Mouse (Mus musculus): ENCODE measurements around the gene Abtb1. TPM values are rescaled to one million over a fixed set of nuclear protein-coding genes. Genes with fewer than 3 reads are reported as not detected.

Gene Abtb1
- polyA plus RNA-seq, 1 experiment from 2014 or later = 26.1 TPM

- no peaks in the 10 kb centered on the region for H3K4me1 ChIP-seq (replicated peaks; ENCODE audit: control insufficient read depth, insufficient read depth)
- TF ChIP-seq CTCF (IDR thresholded peaks at IDR 0.05; ENCODE audit: low read depth) (no peak), EP300 (optimal IDR thresholded peaks at IDR 0.05) (no peak)
- peak; percentile 44 for DNase-seq (ENCODE audit: low spot score)
Observed at GRCm38 (mm10) chr6:88873965-88874867, 32.4 kb upstream of the Abtb1 start.

GRCm38 (mm10) chr6:88872811-88873210, 31.0 kb upstream of the Abtb1 start:
- Histone ChIP-seq H3K9me3 (ENCODE audit: control insufficient read depth, low read length) (no peaks in the 10 kb centered on the region), H3K27me3 (ENCODE audit: control insufficient read depth, insufficient read depth, low read length) (no peaks in the 10 kb centered on the region), H3K4me2 (replicated peaks; ENCODE audit: low read depth) (no peak overlapping the region), H3K27ac (replicated peaks) (no peak overlapping the region), H3K36me3 (ENCODE audit: control insufficient read depth, insufficient read depth, low read length) (no peaks in the 10 kb centered on the region), H3K4me3 (ENCODE audit: low read depth, low read length) (no peak overlapping the region), H3K9ac (ENCODE audit: low read length) (no peak overlapping the region), H3K4me1 (replicated peaks; ENCODE audit: control insufficient read depth, insufficient read depth) (no peaks in the 10 kb centered on the region)
- no peak for DNase-seq (ENCODE audit: low spot score)
- 48% methylated on average over 7 of the region's 7 CpGs for WGBS
- no peak for ATAC-seq (ENCODE audit: low FRiP score, low TSS enrichment)
- TF ChIP-seq CTCF (IDR thresholded peaks at IDR 0.05; ENCODE audit: low read depth) (no peak), EP300 (optimal IDR thresholded peaks at IDR 0.05) (no peak)

More at GRCm38 (mm10) chr6:88873965-88874867, 32.4 kb upstream of the Abtb1 start:
- peak overlapping the region; percentile 68 for H3K9ac ChIP-seq (ENCODE audit: low read length)
- H3K4me3 ChIP-seq (ENCODE audit: low read depth, low read length) = peak overlapping the region; percentile 67
- peak overlapping the region; percentile 97 for H3K4me2 ChIP-seq (replicated peaks; ENCODE audit: low read depth)
- WGBS = 2% methylated on average over 67 of the region's 74 CpGs
- no peaks in the 10 kb centered on the region for H3K9me3 ChIP-seq (ENCODE audit: control insufficient read depth, low read length)
- no peaks in the 10 kb centered on the region for H3K27me3 ChIP-seq (ENCODE audit: control insufficient read depth, insufficient read depth, low read length)
- peak; percentile 48 for ATAC-seq (ENCODE audit: low FRiP score, low TSS enrichment)
- no peak overlapping the region; the same call in 1 of the 2 replicates for H3K27ac ChIP-seq (replicated peaks)
- no peaks in the 10 kb centered on the region for H3K36me3 ChIP-seq (ENCODE audit: control insufficient read depth, insufficient read depth, low read length)

- Histone ChIP-seq H3K36me3 (ENCODE audit: control insufficient read depth, insufficient read depth, low read length) (no peaks in the 10 kb centered on the region), H3K27ac (replicated peaks) (no peak overlapping the region), H3K9ac (ENCODE audit: low read length) (no peak overlapping the region), H3K4me3 (ENCODE audit: low read depth, low read length) (no peak overlapping the region), H3K4me2 (replicated peaks; ENCODE audit: low read depth) (no peak overlapping the region), H3K27me3 (ENCODE audit: control insufficient read depth, insufficient read depth, low read length) (no peaks in the 10 kb centered on the region), H3K9me3 (ENCODE audit: control insufficient read depth, low read length) (no peaks in the 10 kb centered on the region), H3K4me1 (replicated peaks; ENCODE audit: control insufficient read depth, insufficient read depth) (no peaks in the 10 kb centered on the region)
- WGBS = 30% methylated on average over 8 of the region's 8 CpGs
- DNase-seq (ENCODE audit: low spot score) (no peak), ATAC-seq (ENCODE audit: low FRiP score, low TSS enrichment) (no peak)
- no peak for TF ChIP-seq CTCF (IDR thresholded peaks at IDR 0.05; ENCODE audit: low read depth)
- TF ChIP-seq EP300 (optimal IDR thresholded peaks at IDR 0.05) = no peak
Observed at GRCm38 (mm10) chr6:88871546-88871945, 29.8 kb upstream of the Abtb1 start.

GRCm38 (mm10) chr6:88870594-88870993, 28.8 kb upstream of the Abtb1 start:
- TF ChIP-seq CTCF (IDR thresholded peaks at IDR 0.05; ENCODE audit: low read depth) (no peak), EP300 (optimal IDR thresholded peaks at IDR 0.05) (no peak)
- Histone ChIP-seq H3K36me3 (ENCODE audit: control insufficient read depth, insufficient read depth, low read length) (no peaks in the 10 kb centered on the region), H3K4me3 (ENCODE audit: low read depth, low read length) (no peak overlapping the region), H3K4me1 (replicated peaks; ENCODE audit: control insufficient read depth, insufficient read depth) (no peaks in the 10 kb centered on the region), H3K27me3 (ENCODE audit: control insufficient read depth, insufficient read depth, low read length) (no peaks in the 10 kb centered on the region), H3K9me3 (ENCODE audit: control insufficient read depth, low read length) (no peaks in the 10 kb centered on the region), H3K27ac (replicated peaks) (no peak overlapping the region), H3K9ac (ENCODE audit: low read length) (no peak overlapping the region), H3K4me2 (replicated peaks; ENCODE audit: low read depth) (no peak overlapping the region)
- 57% methylated on average over 4 of the region's 4 CpGs for WGBS
- ATAC-seq (ENCODE audit: low FRiP score, low TSS enrichment) (no peak), DNase-seq (ENCODE audit: low spot score) (no peak)

- H3K4me1 ChIP-seq (replicated peaks; ENCODE audit: control insufficient read depth, insufficient read depth) = no peaks in the 10 kb centered on the region
- no peak overlapping the region for H3K27ac ChIP-seq (replicated peaks)
- H3K9me3 ChIP-seq (ENCODE audit: control insufficient read depth, low read length) = no peaks in the 10 kb centered on the region
- peak; percentile 52 for DNase-seq (ENCODE audit: low spot score)
- no peak overlapping the region for H3K4me3 ChIP-seq (ENCODE audit: low read depth, low read length)
- H3K9ac ChIP-seq (ENCODE audit: low read length) = no peak overlapping the region
- TF ChIP-seq CTCF (IDR thresholded peaks at IDR 0.05; ENCODE audit: low read depth) (no peak), EP300 (optimal IDR thresholded peaks at IDR 0.05) (no peak)
- H3K27me3 ChIP-seq (ENCODE audit: control insufficient read depth, insufficient read depth, low read length) = no peaks in the 10 kb centered on the region
- no peaks in the 10 kb centered on the region for H3K36me3 ChIP-seq (ENCODE audit: control insufficient read depth, insufficient read depth, low read length)
- peak; percentile 87 for ATAC-seq (ENCODE audit: low FRiP score, low TSS enrichment)
- H3K4me2 ChIP-seq (replicated peaks; ENCODE audit: low read depth) = no peak overlapping the region
- 64% methylated on average over 7 of the region's 7 CpGs for WGBS
Observed at GRCm38 (mm10) chr6:88869459-88869858, 27.7 kb upstream of the Abtb1 start.

GRCm38 (mm10) chr6:88865704-88866103, 23.9 kb upstream of the Abtb1 start:
- Histone ChIP-seq H3K27me3 (ENCODE audit: control insufficient read depth, insufficient read depth, low read length) (no peaks in the 10 kb centered on the region), H3K4me1 (replicated peaks; ENCODE audit: control insufficient read depth, insufficient read depth) (no peaks in the 10 kb centered on the region), H3K4me2 (replicated peaks; ENCODE audit: low read depth) (no peak overlapping the region), H3K9ac (ENCODE audit: low read length) (no peak overlapping the region), H3K36me3 (ENCODE audit: control insufficient read depth, insufficient read depth, low read length) (no peaks in the 10 kb centered on the region), H3K27ac (replicated peaks) (no peak overlapping the region), H3K4me3 (ENCODE audit: low read depth, low read length) (no peak overlapping the region), H3K9me3 (ENCODE audit: control insufficient read depth, low read length) (no peaks in the 10 kb centered on the region)
- no peak for ATAC-seq (ENCODE audit: low FRiP score, low TSS enrichment)
- no peak for DNase-seq (ENCODE audit: low spot score)
- TF ChIP-seq CTCF (IDR thresholded peaks at IDR 0.05; ENCODE audit: low read depth) = no peak
- TF ChIP-seq EP300 (optimal IDR thresholded peaks at IDR 0.05) = no peak
- WGBS = 78% methylated on average over 7 of the region's 7 CpGs
